Mouse (Mus musculus): ENCODE results near the gene Epsti1.

- TF ChIP-seq CTCF (IDR thresholded peaks at IDR 0.05) (no peak), POLR2A (IDR thresholded peaks at IDR 0.05; ENCODE audit: insufficient read depth, low read depth, low read length) (no peak), EP300 (IDR thresholded peaks at IDR 0.05; ENCODE audit: insufficient read depth, low read depth, low read length) (no peak)
Measured at GRCm38 (mm10) chr14:77906586-77906985, 2.5 kb downstream of the Epsti1 start.
